Mouse (Mus musculus): ENCODE results near the gene Nol8.
A peak's percentile ranks its signal among the peaks of the same experiment; 100 is the strongest.

DNA sequence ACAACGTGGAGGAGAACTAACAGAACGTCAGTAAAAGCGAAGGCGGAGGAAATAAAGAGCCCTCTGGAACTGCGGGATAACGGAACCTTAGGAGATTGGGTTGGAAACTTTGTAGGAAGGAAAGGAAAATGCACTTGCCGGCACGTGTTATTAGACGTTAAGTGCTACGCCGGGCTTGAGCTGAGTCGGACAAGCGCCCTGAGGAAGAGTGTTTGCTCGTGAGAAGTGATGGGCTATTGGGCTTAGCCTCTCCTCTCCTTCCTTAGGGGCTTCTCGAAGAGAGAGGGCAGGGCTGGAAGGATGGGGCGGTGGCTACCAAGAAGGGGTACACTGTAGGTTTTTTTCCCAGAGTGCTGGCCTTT is 283 bp downstream of the Nol8 start:
- TF ChIP-seq POLR2A (IDR thresholded peaks at IDR 0.05; ENCODE audit: control insufficient read depth, extremely low read depth, insufficient read depth, low read length, poor library complexity) (0 out of 2 replicates have a peak, but pooled peaks have one; percentile 1), CTCF (IDR thresholded peaks at IDR 0.05; ENCODE audit: borderline replicate concordance, control insufficient read depth, extremely low read depth, insufficient read depth, low read length, poor library complexity) (no peak)

Data from thymus, adult 2 months (tissue).